9 mouse cellular contexts compared by ENCODE assay signal in genomic region chr7:80160293-80160944, GRCm38 (mm10). TPM values are rescaled to one million over a fixed set of nuclear protein-coding genes. Genes with fewer than 3 reads are reported as not detected.
DNase-seq lines count a peak whose midpoint lies in the region; ATAC-seq lines count a peak whose summit lies in the region.
"Had no signal": no experiment of that assay in that cellular context is flagged by ENCODE, and none has a peak within 500 bp of the region (broad histone marks: within the 10 kb centered on the region; RNA-seq: fewer than 3 reads in every experiment).

No protein-coding gene starts in this region.

- 0 out of 2 replicates have a peak, but pooled peaks have one; percentile 10 for ATAC-seq in heart, embryonic 15.5 days (replicated peaks; ENCODE audit: insufficient number of reproducible peaks, insufficient read depth, low FRiP score, low read depth)
- ATAC-seq in cerebellum, adult (ENCODE audit: insufficient number of reproducible peaks, low FRiP score, low TSS enrichment) = no peak

- H3K4me1 ChIP-seq in heart, embryonic 15.5 days (replicated peaks) = peaks cover 24% of the 10 kb centered on the region

- 0 out of 2 replicates have a peak overlapping the region, but pooled peaks have one; percentile 5 for H3K4me2 ChIP-seq in heart, embryonic 15.5 days
- H3K4me2 ChIP-seq: heart, embryonic 13.5 days had no signal

- 0 out of 2 replicates have a peak, but pooled peaks cover 2% of the 10 kb centered on the region for H3K27me3 ChIP-seq in heart, embryonic 15.5 days

- H3K27ac ChIP-seq in heart, embryonic 15.5 days = peak overlapping the region; percentile 37
- H3K27ac ChIP-seq: heart, embryonic 13.5 days had no signal

- 54% methylated on average over 7 of the region's 7 CpGs for WGBS in heart, embryonic 15.5 days

- H3K36me3 ChIP-seq in heart, embryonic 15.5 days = no peaks in the 10 kb centered on the region
- H3K36me3 ChIP-seq: heart, embryonic 13.5 days had no signal

- no peaks in the 10 kb centered on the region for H3K9me3 ChIP-seq in heart, embryonic 15.5 days (replicated peaks)
- H3K9me3 ChIP-seq: heart, embryonic 13.5 days had no signal

- H3K4me3 ChIP-seq in heart, embryonic 15.5 days = no peak overlapping the region
- H3K4me3 ChIP-seq: heart, embryonic 13.5 days had no signal

- H3K9ac ChIP-seq in heart, embryonic 15.5 days = no peak overlapping the region
- H3K9ac ChIP-seq: heart, embryonic 13.5 days had no signal

- DNase-seq in heart, adult 11 months = no peak
- DNase-seq in adrenal gland, postnatal 25 days = peak; percentile 24
- DNase-seq in kidney, adult 9 months = peak; percentile 75
- peak; percentile 60 for DNase-seq in lung, postnatal 25 days (ENCODE audit: low spot score)
- no peak for DNase-seq in retina, embryonic 14.5 days (ENCODE audit: low spot score)
- DNase-seq in frontal cortex, postnatal 36 days (ENCODE audit: low spot score in 2 of 2) = no peak

RNA-seq across cellular contexts. Expression of gene Sema4b, which starts 26.2 kb away (rescaled TPM):
- polyA plus RNA-seq in heart, embryonic 15.5 days (2015; fragmentation: Nextera tagmentation; extraction: Ambion mirVana) = 12.4 and 14.0 TPM in 2 replicates
- total RNA-seq in adrenal gland, postnatal 25 days (2021) = 68.9 and 70.0 TPM in 2 replicates

RNA-seq across cellular contexts. Expression of gene Idh2, which starts 45.2 kb away (rescaled TPM):
- polyA plus RNA-seq in heart, embryonic 15.5 days (2015; fragmentation: Nextera tagmentation; extraction: Ambion mirVana) = 2,234 and 2,284 TPM in 2 replicates
- 152 and 173 TPM in 2 replicates for total RNA-seq in adrenal gland, postnatal 25 days (2021)

Comparison
In these comparisons a context has a peak if more than half of its experiments do, and no peak if none do; other contexts are left out.
1. DNase-seq: peak in adrenal gland, postnatal 25 days (single experiment), kidney, adult 9 months (single experiment) and lung, postnatal 25 days (single experiment); none in heart, adult 11 months (single experiment), retina, embryonic 14.5 days (single experiment) and frontal cortex, postnatal 36 days (0 of 2).